Mouse (Mus musculus): ENCODE data around the gene Enpp1.

Enpp1 gene

GRCm38 (mm10) chr10:24711480-24712366 is at the start of gene Enpp1:
Gene Enpp1 (minus strand): TSS chr10:24712159.
- peak; percentile 53 for DNase-seq (ENCODE audit: low read depth, low spot score)

- no peak for DNase-seq (ENCODE audit: low read depth, low spot score)
These were observed 46.5 kb upstream of the Enpp1 start for GRCm38 (mm10) chr10:24758326-24758915.

- DNase-seq (ENCODE audit: low read depth, low spot score): no peak
These were observed 43.0 kb upstream of the Enpp1 start for GRCm38 (mm10) chr10:24754874-24755540.

GRCm38 (mm10) chr10:24754251-24754835 is 42.4 kb upstream of the Enpp1 start:
- no peak for DNase-seq (ENCODE audit: low read depth, low spot score)

GRCm38 (mm10) chr10:24753536-24754250 is 41.7 kb upstream of the Enpp1 start:
- DNase-seq (ENCODE audit: low read depth, low spot score): no peak

GRCm38 (mm10) chr10:24742950-24743487 is 31.1 kb upstream of the Enpp1 start:
- DNase-seq (ENCODE audit: low read depth, low spot score): no peak

GRCm38 (mm10) chr10:24741229-24742198 is 29.6 kb upstream of the Enpp1 start:
- DNase-seq (ENCODE audit: low read depth, low spot score): no peak

GRCm38 (mm10) chr10:24739171-24739570 is 27.2 kb upstream of the Enpp1 start:
- no peak for DNase-seq (ENCODE audit: low read depth, low spot score)

GRCm38 (mm10) chr10:24738456-24738855 is 26.5 kb upstream of the Enpp1 start:
- no peak for DNase-seq (ENCODE audit: low read depth, low spot score)

- no peak for DNase-seq (ENCODE audit: low read depth, low spot score)
These were observed 23.2 kb upstream of the Enpp1 start for GRCm38 (mm10) chr10:24735027-24735777.

GRCm38 (mm10) chr10:24727478-24727877 is 15.5 kb upstream of the Enpp1 start:
- no peak for DNase-seq (ENCODE audit: low read depth, low spot score)

- no peak for DNase-seq (ENCODE audit: low read depth, low spot score)
These were observed 13.2 kb upstream of the Enpp1 start for GRCm38 (mm10) chr10:24725197-24725596.

- no peak for DNase-seq (ENCODE audit: low read depth, low spot score)
These were observed 9.9 kb upstream of the Enpp1 start for GRCm38 (mm10) chr10:24721841-24722240.

- no peak for DNase-seq (ENCODE audit: low read depth, low spot score)
These were observed 7.4 kb upstream of the Enpp1 start for GRCm38 (mm10) chr10:24719383-24719782.

- no peak for DNase-seq (ENCODE audit: low read depth, low spot score)
These were observed 6.8 kb upstream of the Enpp1 start for GRCm38 (mm10) chr10:24718720-24719119.

- DNase-seq (ENCODE audit: low read depth, low spot score): no peak
These were observed 6.1 kb upstream of the Enpp1 start for GRCm38 (mm10) chr10:24718058-24718457.

- no peak for DNase-seq (ENCODE audit: low read depth, low spot score)
These were observed 4.3 kb upstream of the Enpp1 start for GRCm38 (mm10) chr10:24716232-24716631.

GRCm38 (mm10) chr10:24712901-24713300 is 942 bp upstream of the Enpp1 start:
- no peak for DNase-seq (ENCODE audit: low read depth, low spot score)

GRCm38 (mm10) chr10:24712367-24712761 is 405 bp upstream of the Enpp1 start:
- DNase-seq (ENCODE audit: low read depth, low spot score): no peak
